Mouse (Mus musculus) lung, embryonic 14.5 days (tissue): ENCODE measurements around the gene Ddx46. TPM values are rescaled to one million over a fixed set of nuclear protein-coding genes. Genes with fewer than 3 reads are reported as not detected.
"Not testable (repeated sequence)": the region's sequence is repeated elsewhere in the genome, so short reads cannot be mapped to it uniquely, and the experiment has no call there.

ENCODE experiments used
- ATAC-seq: fragments of 200-750 bp; cut with Nextera tagmentation; 2 replicates; pipeline ENCODE4 v1.8.0; 2017; ENCODE audit warnings: mild to moderate bottlenecking, moderate TSS enrichment, moderate library complexity; ENCODE audit not compliant: insufficient read depth
- DNase-seq: peaks from one replicate; pipeline ENCODE4 v3.0.0-alpha.2; 2015
- H3K27ac ChIP-seq: fragments of 300-500 bp; sonication (generic); 2 replicates; pipeline ENCODE4 v1.5.1; 2014; ENCODE audit warnings: low read depth, mild to moderate bottlenecking, moderate library complexity
- H3K27me3 ChIP-seq: fragments of 300-500 bp; sonication (generic); 2 replicates; pipeline ENCODE4 v1.6.1; 2014; ENCODE audit warnings: low read length, control low read depth; ENCODE audit not compliant: insufficient read depth
- H3K36me3 ChIP-seq: fragments of 300-500 bp; sonication (generic); 2 replicates; pipeline ENCODE4 v1.6.1; 2014; ENCODE audit warnings: control low read depth; ENCODE audit not compliant: insufficient read depth
- H3K4me1 ChIP-seq: fragments of 300-500 bp; sonication (generic); 2 replicates; pipeline ENCODE4 v1.6.1; 2014; ENCODE audit warnings: antibody characterized with exemption, control low read depth; ENCODE audit not compliant: insufficient read depth
- H3K4me2 ChIP-seq: fragments of 300-500 bp; sonication (generic); 2 replicates; pipeline ENCODE4 v1.6.1; 2014; ENCODE audit warnings: mild to moderate bottlenecking
- H3K4me3 ChIP-seq: fragments of 300-500 bp; sonication (generic); 2 replicates; pipeline ENCODE4 v1.5.1; 2014; ENCODE audit warnings: low read depth, low read length
- H3K9ac ChIP-seq: fragments of 300-500 bp; sonication (generic); 2 replicates; pipeline ENCODE4 v1.6.1; 2014
- H3K9me3 ChIP-seq: fragments of 300-500 bp; sonication (generic); 2 replicates; pipeline ENCODE4 v1.6.1; 2016; ENCODE audit warnings: low read depth, low read length, control low read depth
- CTCF ChIP-seq: IDR thresholded peaks from 2 replicates; pipeline ENCODE4 v1.5.1; 2016; ENCODE audit warnings: antibody characterized with exemption, low read depth
- WGBS: fragments of 180-500 bp; shearing (Covaris S2); extraction: QIAGEN DNeasy Blood & Tissue Kit; methylation state at CpG from one replicate; pipeline ENCODE4 v1.1.7; 2014; 5-methylcytosine and 5-hydroxymethylcytosine counted together
- polyA plus RNA-seq: library from polyadenylated mRNA; unstranded; fragments of >200 nt; fragmentation: Nextera tagmentation; extraction: Ambion mirVana; gene quantifications from 2 replicates; pipeline ENCODE4 v1.2.1, GENCODE M21; 2014

Gene Ddx46
- polyA plus RNA-seq, 1 experiment from 2014 or later = 43.7 TPM

- Histone ChIP-seq H3K27me3 (no peaks in the 10 kb centered on the region), H3K9ac (no peak overlapping the region), H3K9me3 (no peaks in the 10 kb centered on the region), H3K4me2 (peak overlapping the region; percentile 70), H3K27ac (no peak overlapping the region), H3K4me1 (peaks cover 3% of the 10 kb centered on the region; the same call in 1 of the 2 replicates), H3K4me3 (peak overlapping the region; percentile 94), H3K36me3 (peaks cover 45% of the 10 kb centered on the region)
- TF ChIP-seq CTCF = no peak
- DNase-seq (no peak), ATAC-seq (no peak)
- WGBS = 89% methylated on average over 14 of the region's 14 CpGs
Measured at GRCm38 (mm10) chr13:55636185-55636983, 1.6 kb downstream of the Ddx46 start.

GRCm38 (mm10) chr13:55640480-55640879, 5.7 kb downstream of the Ddx46 start:
- H3K4me1 ChIP-seq, H3K27ac ChIP-seq, H3K27me3 ChIP-seq, H3K4me3 ChIP-seq, H3K4me2 ChIP-seq, H3K9me3 ChIP-seq, ATAC-seq, H3K9ac ChIP-seq: not testable (repeated sequence)
- peak; percentile 82 for TF ChIP-seq CTCF
- WGBS = 49% methylated on average over 8 of the region's 8 CpGs
- peaks cover 51% of the 10 kb centered on the region for H3K36me3 ChIP-seq
- DNase-seq = peak; percentile 90

- Histone ChIP-seq H3K9me3 (no peaks in the 10 kb centered on the region), H3K27me3 (no peaks in the 10 kb centered on the region), H3K4me3 (no peak overlapping the region), H3K4me1 (no peaks in the 10 kb centered on the region), H3K4me2 (no peak overlapping the region), H3K9ac (no peak overlapping the region), H3K36me3 (peaks cover 81% of the 10 kb centered on the region), H3K27ac (no peak overlapping the region)
- ATAC-seq (no peak), DNase-seq (peak; percentile 75)
- peak; percentile 50 for TF ChIP-seq CTCF
- WGBS = 89% methylated on average over 2 of the region's 2 CpGs
Measured at GRCm38 (mm10) chr13:55644525-55644924, 9.7 kb downstream of the Ddx46 start.

GRCm38 (mm10) chr13:55650098-55650497, 15.3 kb downstream of the Ddx46 start:
- Histone ChIP-seq H3K4me3 (no peak overlapping the region), H3K4me1 (no peaks in the 10 kb centered on the region), H3K9me3 (no peaks in the 10 kb centered on the region), H3K36me3 (peaks cover 100% of the 10 kb centered on the region), H3K9ac (no peak overlapping the region), H3K4me2 (no peak overlapping the region), H3K27me3 (no peaks in the 10 kb centered on the region), H3K27ac (no peak overlapping the region)
- WGBS = 83% methylated on average over 12 of the region's 12 CpGs
- ATAC-seq = no peak
- TF ChIP-seq CTCF = peak; percentile 17; the same call in 1 of the 2 replicates
- DNase-seq = peak; percentile 18

GRCm38 (mm10) chr13:55650980-55651379, 16.2 kb downstream of the Ddx46 start:
- Histone ChIP-seq H3K36me3 (peaks cover 100% of the 10 kb centered on the region), H3K27me3 (no peaks in the 10 kb centered on the region), H3K4me1 (no peaks in the 10 kb centered on the region), H3K4me3 (no peak overlapping the region), H3K4me2 (no peak overlapping the region), H3K27ac (no peak overlapping the region), H3K9me3 (no peaks in the 10 kb centered on the region), H3K9ac (no peak overlapping the region)
- DNase-seq (no peak), ATAC-seq (no peak)
- TF ChIP-seq CTCF = no peak
- 91% methylated on average over 6 of the region's 6 CpGs for WGBS

GRCm38 (mm10) chr13:55668550-55668949, 33.7 kb downstream of the Ddx46 start:
- Histone ChIP-seq H3K9ac (no peak overlapping the region), H3K4me3 (no peak overlapping the region), H3K4me1 (no peaks in the 10 kb centered on the region), H3K9me3 (no peaks in the 10 kb centered on the region), H3K27ac (no peak overlapping the region), H3K4me2 (no peak overlapping the region), H3K27me3 (no peaks in the 10 kb centered on the region), H3K36me3 (peaks cover 90% of the 10 kb centered on the region)
- TF ChIP-seq CTCF = peak; percentile 63
- DNase-seq (peak; percentile 74), ATAC-seq (no peak)
- 72% methylated on average over 6 of the region's 6 CpGs for WGBS

GRCm38 (mm10) chr13:55672711-55673110, 37.9 kb downstream of the Ddx46 start:
- no peak overlapping the region for H3K4me2 ChIP-seq
- TF ChIP-seq CTCF = no peak
- no peak for DNase-seq
- ATAC-seq = no peak
- no peak overlapping the region for H3K4me3 ChIP-seq
- H3K27me3 ChIP-seq = no peaks in the 10 kb centered on the region
- no peaks in the 10 kb centered on the region for H3K9me3 ChIP-seq
- H3K36me3 ChIP-seq = peaks cover 91% of the 10 kb centered on the region
- no peak overlapping the region for H3K9ac ChIP-seq
- WGBS = 87% methylated on average over 6 of the region's 6 CpGs
- no peak overlapping the region for H3K27ac ChIP-seq
- H3K4me1 ChIP-seq = no peaks in the 10 kb centered on the region
